Mouse (Mus musculus) kidney, adult 2 months (tissue): ENCODE results near the gene Ago3. TPM values are rescaled to one million over a fixed set of nuclear protein-coding genes. Genes with fewer than 3 reads are reported as not detected.
A peak's percentile ranks its signal among the peaks of the same experiment; 100 is the strongest.

Experiments used
- DNase-seq: peaks from one replicate; pipeline ENCODE4 v3.0.0; 2021
- H3K27ac ChIP-seq: fragments of 200-500 bp; 2 replicates; pipeline ENCODE4 v1.5.1; 2012; ENCODE audit warnings: low read depth, low read length, control low read depth, inconsistent platforms; ENCODE audit not compliant: insufficient read depth
- H3K27me3 ChIP-seq: fragments of 200-500 bp; replicated peaks from 2 replicates; pipeline ENCODE4 v1.6.1; 2012; ENCODE audit warnings: mild to moderate bottlenecking, moderate library complexity, low read length, inconsistent platforms; ENCODE audit not compliant: control insufficient read depth, insufficient read depth
- H3K36me3 ChIP-seq: fragments of 200-500 bp; 2 replicates; pipeline ENCODE4 v1.6.1; 2012; ENCODE audit warnings: mild to moderate bottlenecking, moderate library complexity, low read length, inconsistent platforms; ENCODE audit not compliant: control insufficient read depth, insufficient read depth
- H3K4me1 ChIP-seq: fragments of 200-500 bp; 2 replicates; pipeline ENCODE4 v1.6.1; 2011; ENCODE audit warnings: low read length; ENCODE audit not compliant: control insufficient read depth, insufficient read depth
- H3K4me3 ChIP-seq: fragments of 200-500 bp; 2 replicates; pipeline ENCODE4 v1.5.1; 2011; ENCODE audit warnings: mild to moderate bottlenecking, low read depth, low read length, control low read depth; ENCODE audit not compliant: insufficient read depth
- CTCF ChIP-seq: fragments of 200-500 bp; conservative IDR thresholded peaks from 2 replicates; pipeline ENCODE4 v1.5.1; 2011; ENCODE audit warnings: low read depth, mild to moderate bottlenecking, control low read depth, low read length, moderate library complexity, mixed read lengths; ENCODE audit not compliant: insufficient read depth, insufficient read length
- POLR2A ChIP-seq: fragments of 200-500 bp; IDR thresholded peaks from one replicate; pipeline ENCODE4 v1.6.1; 2011; ENCODE audit warnings: low read depth, low read length, control low read depth
- WGBS: fragments of 180-500 bp; shearing (Covaris S2); methylation state at CpG from one replicate; pipeline ENCODE4 v1.1.7; 2018; 5-methylcytosine and 5-hydroxymethylcytosine counted together
- polyA plus RNA-seq: library from polyadenylated mRNA; depleted of rRNA; stranded (reverse); fragments of >200 nt; gene quantifications from 2 replicates; pipeline ENCODE4 v1.2.3, GENCODE M21; 2012

Gene Ago3
- polyA plus RNA-seq, 1 experiment: 7.9 TPM

- H3K4me3 ChIP-seq: no peak overlapping the region
- no peaks in the 10 kb centered on the region for H3K36me3 ChIP-seq
- H3K4me1 ChIP-seq: peaks cover 7% of the 10 kb centered on the region; the same call in 1 of the 2 replicates
- DNase-seq: no peak
- TF ChIP-seq CTCF: no peak
- TF ChIP-seq POLR2A: no peak
- 53% methylated on average over 28 of the region's 28 CpGs for WGBS
- no peak overlapping the region for H3K27ac ChIP-seq
- no peaks in the 10 kb centered on the region for H3K27me3 ChIP-seq
Measured at GRCm38 (mm10) chr4:126321854-126322511, 107.4 kb downstream of the Ago3 start.

GRCm38 (mm10) chr4:126321111-126321853, 108.1 kb downstream of the Ago3 start, which contains the start of gene Adprhl2:
Adprhl2 (minus strand) TSS chr4:126321703.
- H3K4me3 ChIP-seq: peak within 1 kb of the TSS; percentile 73
- H3K27me3 ChIP-seq: no peaks in the 10 kb centered on the region
- peaks cover 7% of the 10 kb centered on the region; the same call in 1 of the 2 replicates for H3K4me1 ChIP-seq
- DNase-seq: peak; percentile 97
- no peak within 1 kb of the TSS; the same call in 1 of the 2 replicates for H3K27ac ChIP-seq
- no peaks in the 10 kb centered on the region for H3K36me3 ChIP-seq
- under 1% methylated on average over 78 of the region's 80 CpGs for WGBS
- peak; percentile 16 for TF ChIP-seq POLR2A
- peak; percentile 98 for TF ChIP-seq CTCF

- TF ChIP-seq POLR2A (no peak), CTCF (no peak)
- 66% methylated on average over 6 of the region's 6 CpGs for WGBS
- no peaks in the 10 kb centered on the region for H3K27me3 ChIP-seq
- peaks cover 8% of the 10 kb centered on the region; the same call in 1 of the 2 replicates for H3K4me1 ChIP-seq
- no peak for DNase-seq
- H3K36me3 ChIP-seq: no peaks in the 10 kb centered on the region
- H3K27ac ChIP-seq: no peak overlapping the region
- H3K4me3 ChIP-seq: no peak overlapping the region
Measured at GRCm38 (mm10) chr4:126319806-126320205, 109.5 kb downstream of the Ago3 start.

- no peak for DNase-seq
- 88% methylated on average over 13 of the region's 13 CpGs for WGBS
- no peak for TF ChIP-seq CTCF
- TF ChIP-seq POLR2A: no peak
- H3K27ac ChIP-seq: no peak overlapping the region
- H3K27me3 ChIP-seq: no peaks in the 10 kb centered on the region
- H3K36me3 ChIP-seq: no peaks in the 10 kb centered on the region
- H3K4me1 ChIP-seq: peaks cover 11% of the 10 kb centered on the region; the same call in 1 of the 2 replicates
- no peak overlapping the region for H3K4me3 ChIP-seq
Measured at GRCm38 (mm10) chr4:126316443-126317040, 112.8 kb downstream of the Ago3 start.

GRCm38 (mm10) chr4:126315931-126316330, 113.4 kb downstream of the Ago3 start:
- no peak for TF ChIP-seq CTCF
- no peak for TF ChIP-seq POLR2A
- peaks cover 11% of the 10 kb centered on the region; the same call in 1 of the 2 replicates for H3K4me1 ChIP-seq
- no peak overlapping the region for H3K4me3 ChIP-seq
- no peak overlapping the region for H3K27ac ChIP-seq
- 41% methylated on average over 5 of the region's 5 CpGs for WGBS
- DNase-seq: peak; percentile 70
- H3K36me3 ChIP-seq: no peaks in the 10 kb centered on the region
- H3K27me3 ChIP-seq: no peaks in the 10 kb centered on the region

- H3K27ac ChIP-seq: no peak overlapping the region
- DNase-seq: peak; percentile 82
- H3K4me3 ChIP-seq: no peak overlapping the region
- no peaks in the 10 kb centered on the region for H3K27me3 ChIP-seq
- 28% methylated on average over 10 of the region's 10 CpGs for WGBS
- no peaks in the 10 kb centered on the region for H3K36me3 ChIP-seq
- TF ChIP-seq CTCF (no peak; the same call in 1 of the 2 replicates), POLR2A (no peak)
- peaks cover 7% of the 10 kb centered on the region; the same call in 1 of the 2 replicates for H3K4me1 ChIP-seq
Measured at GRCm38 (mm10) chr4:126314393-126314792, 115.0 kb downstream of the Ago3 start.

- no peaks in the 10 kb centered on the region for H3K27me3 ChIP-seq
- H3K27ac ChIP-seq: no peak overlapping the region
- no peak for TF ChIP-seq CTCF
- no peak for DNase-seq
- H3K36me3 ChIP-seq: no peaks in the 10 kb centered on the region
- H3K4me1 ChIP-seq: peaks cover 7% of the 10 kb centered on the region; the same call in 1 of the 2 replicates
- H3K4me3 ChIP-seq: no peak overlapping the region
- 55% methylated on average over 5 of the region's 5 CpGs for WGBS
Measured at GRCm38 (mm10) chr4:126313202-126313601, 116.2 kb downstream of the Ago3 start.
